Mouse (Mus musculus): ENCODE results near the gene Stxbp6.

- TF ChIP-seq CTCF (IDR thresholded peaks at IDR 0.05; ENCODE audit: low read depth) (no peak), EP300 (IDR thresholded peaks at IDR 0.05; ENCODE audit: low read depth) (no peak)
These were observed 68.5 kb downstream of the Stxbp6 start for GRCm38 (mm10) chr12:45006049-45006448.

All from liver, postnatal 0 days (tissue).